Mouse (Mus musculus) lung, embryonic 15.5 days (tissue): ENCODE results near the gene Smarcc2. TPM values are rescaled to one million over a fixed set of nuclear protein-coding genes. Genes with fewer than 3 reads are reported as not detected.

Experiments used
- ATAC-seq: fragments of 200-750 bp; cut with Nextera tagmentation; 2 replicates; pipeline ENCODE4 v1.8.0; 2017; ENCODE audit warnings: moderate number of reproducible peaks, borderline replicate concordance; ENCODE audit not compliant: low FRiP score, low TSS enrichment; ENCODE audit errors: extremely low read depth
- H3K27ac ChIP-seq: fragments of 300-500 bp; sonication (generic); 2 replicates; pipeline ENCODE4 v1.5.1; 2015; ENCODE audit warnings: moderate library complexity, mild to moderate bottlenecking, inconsistent platforms
- H3K27me3 ChIP-seq: fragments of 300-500 bp; sonication (generic); 2 replicates; pipeline ENCODE4 v1.6.1; 2015; ENCODE audit warnings: inconsistent platforms
- H3K36me3 ChIP-seq: fragments of 300-500 bp; sonication (generic); 2 replicates; pipeline ENCODE4 v1.6.1; 2015; ENCODE audit warnings: inconsistent platforms
- H3K4me1 ChIP-seq: fragments of 300-500 bp; sonication (generic); 2 replicates; pipeline ENCODE4 v1.6.1; 2015; ENCODE audit warnings: inconsistent platforms
- H3K4me2 ChIP-seq: fragments of 300-500 bp; sonication (generic); 2 replicates; pipeline ENCODE4 v1.6.1; 2015; ENCODE audit warnings: inconsistent platforms, mild to moderate bottlenecking, moderate library complexity
- H3K4me3 ChIP-seq: fragments of 300-500 bp; sonication (generic); 2 replicates; pipeline ENCODE4 v1.5.1; 2015; ENCODE audit warnings: mild to moderate bottlenecking, inconsistent platforms
- H3K9ac ChIP-seq: fragments of 300-500 bp; sonication (generic); 2 replicates; pipeline ENCODE4 v1.6.1; 2015; ENCODE audit warnings: inconsistent platforms
- H3K9me3 ChIP-seq: fragments of 300-500 bp; sonication (generic); 2 replicates; pipeline ENCODE4 v1.6.1; 2016; ENCODE audit warnings: inconsistent platforms
- WGBS: fragments of 180-500 bp; shearing (Covaris S2); methylation state at CpG from one replicate; pipeline ENCODE4 v1.1.7; 2015; 5-methylcytosine and 5-hydroxymethylcytosine counted together
- polyA plus RNA-seq: library from polyadenylated mRNA; unstranded; fragments of >200 nt; fragmentation: Nextera tagmentation; extraction: Ambion mirVana; gene quantifications from 2 replicates; pipeline ENCODE4 v1.2.1, GENCODE M21; 2015

The Smarcc2 gene
- polyA plus RNA-seq: 70.2 and 74.7 TPM in 2 replicates

- Histone ChIP-seq H3K9me3 (no peaks in the 10 kb centered on the region), H3K4me1 (peaks cover 14% of the 10 kb centered on the region), H3K27me3 (no peaks in the 10 kb centered on the region), H3K9ac (peak within 1 kb of the TSS; percentile 96), H3K4me2 (peak within 1 kb of the TSS; percentile 62), H3K36me3 (peaks cover 24% of the 10 kb centered on the region), H3K4me3 (peak within 1 kb of the TSS; percentile 78), H3K27ac (peak within 1 kb of the TSS; percentile 97)
- WGBS: 1% methylated on average over 70 of the region's 86 CpGs
- ATAC-seq: peak; percentile 83
Measured at GRCm38 (mm10) chr10:128458719-128459408, at the start of gene Smarcc2. TSS of gene Smarcc2 (plus strand) at chr10:128459248.

GRCm38 (mm10) chr10:128409692-128410559, 49.1 kb upstream of the Smarcc2 start:
- peak; percentile 91 for ATAC-seq
- Histone ChIP-seq H3K27me3 (no peaks in the 10 kb centered on the region), H3K36me3 (peaks cover 8% of the 10 kb centered on the region; the same call in 1 of the 2 replicates), H3K4me3 (peak overlapping the region; percentile 89), H3K9me3 (no peaks in the 10 kb centered on the region), H3K4me1 (peaks cover 32% of the 10 kb centered on the region), H3K27ac (peak overlapping the region; percentile 97), H3K4me2 (peak overlapping the region; percentile 96), H3K9ac (peak overlapping the region; percentile 74)
- 3% methylated on average over 36 of the region's 36 CpGs for WGBS

GRCm38 (mm10) chr10:128410560-128410845, 48.5 kb upstream of the Smarcc2 start:
- Histone ChIP-seq H3K4me1 (peaks cover 32% of the 10 kb centered on the region), H3K27ac (peak overlapping the region; percentile 97), H3K27me3 (no peaks in the 10 kb centered on the region), H3K9me3 (no peaks in the 10 kb centered on the region), H3K36me3 (peaks cover 11% of the 10 kb centered on the region; the same call in 1 of the 2 replicates), H3K4me2 (peak overlapping the region; percentile 96), H3K4me3 (peak overlapping the region; percentile 89), H3K9ac (peak overlapping the region; percentile 74)
- no peak for ATAC-seq
- WGBS: 16% methylated on average over 4 of the region's 4 CpGs

GRCm38 (mm10) chr10:128411211-128412054, 47.6 kb upstream of the Smarcc2 start, which contains the start of the genes Nabp2 and Rnf41:
TSS of gene Nabp2 (minus strand) at chr10:128411492.
TSS of gene Rnf41 (plus strand) at chr10:128411657.
- ATAC-seq: peak; percentile 89
- H3K9ac ChIP-seq: peak within 1 kb of the TSS; percentile 82
- H3K9me3 ChIP-seq: no peaks in the 10 kb centered on the region
- peaks cover 32% of the 10 kb centered on the region for H3K4me1 ChIP-seq
- no peaks in the 10 kb centered on the region for H3K27me3 ChIP-seq
- under 1% methylated on average over 48 of the region's 50 CpGs for WGBS
- peak within 1 kb of the TSS; percentile 96 for H3K4me2 ChIP-seq
- H3K27ac ChIP-seq: peak within 1 kb of the TSS; percentile 97
- peaks cover 14% of the 10 kb centered on the region for H3K36me3 ChIP-seq
- H3K4me3 ChIP-seq: peak within 1 kb of the TSS; percentile 89

- ATAC-seq: no peak
- peaks cover 32% of the 10 kb centered on the region for H3K4me1 ChIP-seq
Measured at GRCm38 (mm10) chr10:128412055-128412381, 47.0 kb upstream of the Smarcc2 start.

GRCm38 (mm10) chr10:128412558-128412957, 46.5 kb upstream of the Smarcc2 start:
- no peak for ATAC-seq
- H3K27me3 ChIP-seq: no peaks in the 10 kb centered on the region
- peak overlapping the region; percentile 89 for H3K4me3 ChIP-seq
- peak overlapping the region; percentile 96 for H3K4me2 ChIP-seq
- H3K9me3 ChIP-seq: no peaks in the 10 kb centered on the region
- peaks cover 25% of the 10 kb centered on the region for H3K36me3 ChIP-seq
- 27% methylated on average over 1 of the region's 1 CpGs for WGBS
- H3K27ac ChIP-seq: peak overlapping the region; percentile 97
- H3K4me1 ChIP-seq: peaks cover 32% of the 10 kb centered on the region
- H3K9ac ChIP-seq: peak overlapping the region; percentile 82; the same call in 1 of the 2 replicates

More at GRCm38 (mm10) chr10:128412055-128412381, 47.0 kb upstream of the Smarcc2 start:
- Histone ChIP-seq H3K9me3 (no peaks in the 10 kb centered on the region), H3K36me3 (peaks cover 20% of the 10 kb centered on the region), H3K4me3 (peak overlapping the region; percentile 89), H3K4me2 (peak overlapping the region; percentile 96), H3K9ac (peak overlapping the region; percentile 82), H3K27ac (peak overlapping the region; percentile 97), H3K27me3 (no peaks in the 10 kb centered on the region)
- WGBS: under 1% methylated on average over 14 of the region's 14 CpGs

GRCm38 (mm10) chr10:128413076-128413475, 46.0 kb upstream of the Smarcc2 start:
- Histone ChIP-seq H3K4me2 (peak overlapping the region; percentile 96), H3K4me1 (peaks cover 32% of the 10 kb centered on the region), H3K36me3 (peaks cover 28% of the 10 kb centered on the region), H3K27ac (no peak overlapping the region), H3K4me3 (peak overlapping the region; percentile 89; the same call in 1 of the 2 replicates), H3K27me3 (no peaks in the 10 kb centered on the region), H3K9ac (no peak overlapping the region), H3K9me3 (no peaks in the 10 kb centered on the region)
- no peak for ATAC-seq
- WGBS: 40% methylated on average over 1 of the region's 1 CpGs

- no peaks in the 10 kb centered on the region for H3K27me3 ChIP-seq
Measured at GRCm38 (mm10) chr10:128414848-128415247, 44.2 kb upstream of the Smarcc2 start.

GRCm38 (mm10) chr10:128422426-128422825, 36.6 kb upstream of the Smarcc2 start:
- no peak overlapping the region for H3K9ac ChIP-seq
- WGBS: 76% methylated on average over 5 of the region's 5 CpGs
- no peaks in the 10 kb centered on the region for H3K27me3 ChIP-seq
- no peak for ATAC-seq
- no peak overlapping the region for H3K4me2 ChIP-seq
- no peaks in the 10 kb centered on the region for H3K9me3 ChIP-seq
- H3K4me3 ChIP-seq: no peak overlapping the region
- H3K27ac ChIP-seq: no peak overlapping the region
- H3K4me1 ChIP-seq: no peaks in the 10 kb centered on the region
- H3K36me3 ChIP-seq: peaks cover 61% of the 10 kb centered on the region

More at GRCm38 (mm10) chr10:128414848-128415247, 44.2 kb upstream of the Smarcc2 start:
- H3K9ac ChIP-seq: no peak overlapping the region
- H3K36me3 ChIP-seq: peaks cover 42% of the 10 kb centered on the region
- H3K4me2 ChIP-seq: no peak overlapping the region
- H3K9me3 ChIP-seq: no peaks in the 10 kb centered on the region
- peaks cover 24% of the 10 kb centered on the region for H3K4me1 ChIP-seq
- no peak for ATAC-seq
- H3K27ac ChIP-seq: no peak overlapping the region
- no peak overlapping the region for H3K4me3 ChIP-seq
- 77% methylated on average over 5 of the region's 5 CpGs for WGBS

GRCm38 (mm10) chr10:128424604-128425003, 34.4 kb upstream of the Smarcc2 start:
- 29% methylated on average over 7 of the region's 7 CpGs for WGBS
- Histone ChIP-seq H3K27ac (no peak overlapping the region), H3K36me3 (peaks cover 57% of the 10 kb centered on the region), H3K4me3 (no peak overlapping the region), H3K9ac (no peak overlapping the region), H3K4me2 (no peak overlapping the region), H3K4me1 (no peaks in the 10 kb centered on the region), H3K9me3 (no peaks in the 10 kb centered on the region), H3K27me3 (no peaks in the 10 kb centered on the region)
- ATAC-seq: no peak

GRCm38 (mm10) chr10:128425260-128425659, 33.8 kb upstream of the Smarcc2 start:
- Histone ChIP-seq H3K27ac (no peak overlapping the region), H3K4me3 (no peak overlapping the region), H3K4me2 (no peak overlapping the region), H3K9me3 (no peaks in the 10 kb centered on the region), H3K9ac (no peak overlapping the region), H3K36me3 (peaks cover 59% of the 10 kb centered on the region), H3K4me1 (no peaks in the 10 kb centered on the region), H3K27me3 (no peaks in the 10 kb centered on the region)
- WGBS: 67% methylated on average over 3 of the region's 3 CpGs
- no peak for ATAC-seq
